Mouse (Mus musculus): Measurements from ENCODE around the gene Cstf1. TPM values are rescaled to one million over a fixed set of nuclear protein-coding genes. Genes with fewer than 3 reads are reported as not detected.

The Cstf1 gene
- polyA plus RNA-seq, 1 experiment from 2014 or later = 38.8 TPM

DNA sequence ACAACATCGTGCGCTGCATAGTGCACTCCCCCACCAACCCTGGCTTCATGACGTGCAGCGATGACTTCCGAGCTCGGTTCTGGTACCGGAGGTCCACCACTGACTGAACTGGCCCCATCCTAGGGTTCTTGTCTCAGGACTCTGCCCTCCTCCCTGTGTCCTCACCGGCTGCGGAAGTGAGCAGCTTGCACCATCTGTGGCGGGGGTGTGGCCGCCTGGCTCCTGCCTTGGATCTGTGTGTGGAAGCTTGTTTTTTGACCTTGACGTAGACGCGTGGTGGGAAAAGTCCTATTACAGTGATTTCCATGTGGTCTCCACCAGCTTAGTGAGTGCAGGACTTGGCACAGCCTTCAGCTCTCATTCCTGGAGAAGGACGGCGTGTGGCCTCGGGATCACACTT is 10.0 kb downstream of the Cstf1 start:
- ATAC-seq (ENCODE audit: insufficient read depth, low FRiP score, low read depth) = no peak
- Histone ChIP-seq H3K9me3 (no peaks in the 10 kb centered on the region), H3K4me1 (no peaks in the 10 kb centered on the region), H3K27ac (no peak overlapping the region), H3K4me2 (no peak overlapping the region), H3K27me3 (replicated peaks) (no peaks in the 10 kb centered on the region), H3K4me3 (replicated peaks) (no peak overlapping the region), H3K9ac (no peak overlapping the region), H3K36me3 (peaks cover 58% of the 10 kb centered on the region)
- 94% methylated on average over 17 of the region's 17 CpGs for WGBS

- H3K4me1 ChIP-seq = no peaks in the 10 kb centered on the region
- no peak overlapping the region for H3K4me2 ChIP-seq
- H3K9ac ChIP-seq = no peak overlapping the region
- H3K27ac ChIP-seq = no peak overlapping the region
- no peaks in the 10 kb centered on the region for H3K9me3 ChIP-seq
- no peak overlapping the region for H3K4me3 ChIP-seq (replicated peaks)
- no peak for ATAC-seq (ENCODE audit: insufficient read depth, low FRiP score, low read depth)
- H3K27me3 ChIP-seq (replicated peaks) = no peaks in the 10 kb centered on the region
- peaks cover 49% of the 10 kb centered on the region for H3K36me3 ChIP-seq
- 95% methylated on average over 11 of the region's 11 CpGs for WGBS
Measured at GRCm38 (mm10) chr2:172381341-172381740, 10.9 kb downstream of the Cstf1 start.

DNA sequence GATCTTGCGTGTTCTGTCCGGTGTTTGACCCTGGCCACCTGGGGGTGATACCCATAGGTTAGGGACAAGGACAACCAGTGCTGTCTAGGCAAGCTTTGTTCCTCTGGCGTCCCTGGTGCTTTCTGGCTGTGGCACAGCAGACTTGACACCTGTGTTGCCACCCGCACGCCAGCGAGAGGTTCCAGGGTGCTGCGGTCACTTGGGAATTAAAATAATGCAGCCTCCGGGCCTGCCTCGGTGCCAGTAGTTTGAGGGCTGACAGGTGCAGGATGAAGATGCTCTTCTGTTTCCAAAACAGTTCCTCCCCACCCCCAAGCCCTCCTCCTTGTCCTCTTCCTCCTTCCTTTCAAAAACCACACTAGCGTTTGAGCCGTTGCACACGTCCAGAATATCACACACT is 11.4 kb downstream of the Cstf1 start:
- no peak for ATAC-seq (ENCODE audit: insufficient read depth, low FRiP score, low read depth)
- Histone ChIP-seq H3K4me1 (no peaks in the 10 kb centered on the region), H3K4me3 (replicated peaks) (no peak overlapping the region), H3K27me3 (replicated peaks) (no peaks in the 10 kb centered on the region), H3K9me3 (no peaks in the 10 kb centered on the region), H3K36me3 (peaks cover 46% of the 10 kb centered on the region), H3K9ac (no peak overlapping the region), H3K27ac (no peak overlapping the region), H3K4me2 (no peak overlapping the region)
- 87% methylated on average over 12 of the region's 12 CpGs for WGBS

DNA sequence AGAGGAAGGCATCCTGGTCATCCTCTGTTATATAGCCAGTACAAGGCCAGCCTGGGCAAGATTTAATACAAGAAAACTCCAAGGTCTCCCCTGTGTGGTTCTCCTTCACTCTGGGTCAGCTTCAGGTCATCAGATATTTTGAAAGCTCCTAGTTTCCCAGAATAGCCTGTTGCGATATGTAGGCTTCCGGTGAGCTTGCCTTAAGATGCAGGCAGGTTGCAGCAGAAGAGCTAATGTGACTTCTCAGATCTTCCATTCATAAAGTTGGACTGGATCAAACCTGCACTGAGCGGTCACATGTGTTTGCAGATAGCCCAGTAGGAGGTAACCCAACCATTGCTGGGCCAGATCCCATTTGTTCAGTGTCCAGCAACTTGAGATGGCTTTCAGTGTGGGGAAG is 14.2 kb downstream of the Cstf1 start:
- no peak overlapping the region for H3K9ac ChIP-seq
- H3K4me2 ChIP-seq = no peak overlapping the region
- H3K4me3 ChIP-seq (replicated peaks) = no peak overlapping the region
- no peak for ATAC-seq (ENCODE audit: insufficient read depth, low FRiP score, low read depth)
- peaks cover 20% of the 10 kb centered on the region for H3K36me3 ChIP-seq
- no peaks in the 10 kb centered on the region for H3K9me3 ChIP-seq
- no peaks in the 10 kb centered on the region for H3K4me1 ChIP-seq
- H3K27ac ChIP-seq = no peak overlapping the region
- H3K27me3 ChIP-seq (replicated peaks) = no peaks in the 10 kb centered on the region
- WGBS = 86% methylated on average over 3 of the region's 3 CpGs

DNA sequence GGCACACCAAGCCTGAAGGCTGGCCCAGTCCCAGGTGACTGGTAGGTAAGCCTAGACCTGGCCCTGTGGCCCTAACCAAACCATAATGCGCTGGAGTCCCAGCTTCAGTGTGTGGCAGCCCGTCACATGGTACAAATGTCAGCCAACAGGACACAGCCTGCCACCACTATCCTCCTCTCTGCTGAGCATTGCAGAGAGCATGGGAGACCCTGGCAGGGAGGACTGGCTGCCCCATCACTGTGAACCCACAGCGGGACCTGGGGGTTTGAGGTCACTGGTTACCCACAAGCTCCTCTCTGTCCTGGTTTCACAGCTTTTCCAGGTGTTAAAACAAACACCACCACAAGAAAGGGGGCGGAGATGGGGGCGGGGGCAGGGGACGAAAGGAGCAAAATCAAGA is 19.9 kb downstream of the Cstf1 start:
- H3K9ac ChIP-seq = no peak overlapping the region
- no peak overlapping the region for H3K4me2 ChIP-seq
- no peak overlapping the region for H3K4me3 ChIP-seq (replicated peaks)
- no peaks in the 10 kb centered on the region for H3K36me3 ChIP-seq
- no peaks in the 10 kb centered on the region for H3K27me3 ChIP-seq (replicated peaks)
- peak; percentile 22; the same call in 1 of the 2 replicates for ATAC-seq (ENCODE audit: insufficient read depth, low FRiP score, low read depth)
- no peak overlapping the region for H3K27ac ChIP-seq
- H3K4me1 ChIP-seq = no peaks in the 10 kb centered on the region
- H3K9me3 ChIP-seq = no peaks in the 10 kb centered on the region
- 22% methylated on average over 6 of the region's 6 CpGs for WGBS

DNA sequence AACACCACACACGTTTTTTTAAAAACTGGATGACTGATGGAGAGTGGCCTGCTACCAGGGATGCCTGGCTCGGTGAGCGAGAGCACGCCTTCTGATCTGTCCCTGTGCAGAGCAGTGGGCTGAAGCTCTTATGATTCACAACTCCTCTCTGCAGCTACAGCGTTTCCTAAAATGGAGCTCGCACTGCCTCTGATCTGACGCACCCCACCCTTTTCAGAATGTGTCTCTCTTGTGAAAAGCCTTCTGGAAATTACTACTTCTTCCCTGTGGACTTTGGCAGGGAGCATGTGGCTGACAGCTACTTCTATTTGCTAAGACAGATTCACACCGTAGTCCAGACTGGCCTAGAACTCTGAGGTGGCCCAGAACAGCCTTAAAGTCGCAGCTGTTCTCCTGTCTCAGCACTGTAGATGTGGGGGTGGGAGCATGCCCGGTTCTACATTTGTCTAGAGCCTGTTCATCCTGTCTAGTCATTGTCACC is 21.6 kb downstream of the Cstf1 start:
- H3K9ac ChIP-seq = no peak overlapping the region
- H3K9me3 ChIP-seq = no peaks in the 10 kb centered on the region
- WGBS = 58% methylated on average over 10 of the region's 10 CpGs
- no peaks in the 10 kb centered on the region for H3K27me3 ChIP-seq (replicated peaks)
- H3K27ac ChIP-seq = no peak overlapping the region
- no peak overlapping the region for H3K4me2 ChIP-seq
- H3K4me3 ChIP-seq (replicated peaks) = no peak overlapping the region
- no peak for ATAC-seq (ENCODE audit: insufficient read depth, low FRiP score, low read depth)
- H3K4me1 ChIP-seq = no peaks in the 10 kb centered on the region
- no peaks in the 10 kb centered on the region for H3K36me3 ChIP-seq

DNA sequence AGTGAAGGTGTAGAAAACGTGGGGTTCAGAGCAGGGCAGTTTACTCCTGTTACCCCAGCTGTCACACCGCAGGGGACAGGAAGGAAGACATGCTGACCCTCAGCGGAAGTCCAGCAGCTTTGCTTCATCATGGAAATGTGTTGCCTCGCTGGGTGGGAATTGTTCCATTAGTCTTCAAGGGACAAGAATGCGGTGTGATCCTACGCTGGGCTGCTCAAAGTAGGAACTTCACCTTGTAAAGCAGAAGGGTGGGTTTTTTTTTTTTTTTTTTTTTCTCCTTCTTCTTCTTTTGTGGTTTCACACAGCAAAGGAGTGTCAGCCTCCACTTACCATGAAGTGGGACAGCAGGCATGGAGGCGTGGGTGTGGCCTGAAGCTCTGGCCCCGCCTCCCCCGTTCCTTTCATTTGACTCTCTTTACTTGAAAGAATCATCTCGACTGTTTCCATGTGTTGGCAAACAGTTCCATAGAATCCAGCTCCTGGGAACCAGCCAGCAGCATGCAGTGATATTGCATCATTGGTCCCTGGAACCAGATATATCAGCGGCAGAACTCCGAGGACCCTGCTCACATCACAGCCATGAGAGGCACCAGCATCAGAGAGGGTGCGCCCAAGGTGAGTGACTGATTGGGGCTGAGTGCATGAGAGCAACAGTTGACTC is 23.0 kb downstream of the Cstf1 start, which contains the start of gene Cass4:
TSS of gene Cass4 (plus strand) at position 404 of the 661 bp plus-strand sequence.
- Histone ChIP-seq H3K9me3 (no peaks in the 10 kb centered on the region), H3K4me2 (peak within 1 kb of the TSS; percentile 6; the same call in 1 of the 2 replicates), H3K36me3 (no peaks in the 10 kb centered on the region), H3K27me3 (replicated peaks) (no peaks in the 10 kb centered on the region), H3K4me1 (no peaks in the 10 kb centered on the region), H3K27ac (no peak within 1 kb of the TSS), H3K4me3 (replicated peaks) (no peak within 1 kb of the TSS), H3K9ac (no peak within 1 kb of the TSS)
- no peak for ATAC-seq (ENCODE audit: insufficient read depth, low FRiP score, low read depth)
- 18% methylated on average over 13 of the region's 13 CpGs for WGBS

- 0 out of 2 replicates have a peak overlapping the region, but pooled peaks have one; percentile 6 for H3K4me2 ChIP-seq
- H3K4me3 ChIP-seq (replicated peaks) = no peak overlapping the region
- H3K36me3 ChIP-seq = no peaks in the 10 kb centered on the region
- no peaks in the 10 kb centered on the region for H3K4me1 ChIP-seq
- 53% methylated on average over 2 of the region's 2 CpGs for WGBS
- ATAC-seq (ENCODE audit: insufficient read depth, low FRiP score, low read depth) = no peak
- no peak overlapping the region for H3K27ac ChIP-seq
- no peaks in the 10 kb centered on the region for H3K9me3 ChIP-seq
- H3K27me3 ChIP-seq (replicated peaks) = no peaks in the 10 kb centered on the region
- no peak overlapping the region for H3K9ac ChIP-seq
Measured at GRCm38 (mm10) chr2:172394052-172394392, 23.5 kb downstream of the Cstf1 start.

GRCm38 (mm10) chr2:172394671-172395070 is 24.2 kb downstream of the Cstf1 start:
- 66% methylated on average over 4 of the region's 4 CpGs for WGBS
- no peaks in the 10 kb centered on the region for H3K27me3 ChIP-seq (replicated peaks)
- ATAC-seq (ENCODE audit: insufficient read depth, low FRiP score, low read depth) = no peak

GRCm38 (mm10) chr2:172395961-172396360 is 25.5 kb downstream of the Cstf1 start:
- H3K4me3 ChIP-seq (replicated peaks) = no peak overlapping the region
- 44% methylated on average over 9 of the region's 9 CpGs for WGBS
- H3K9me3 ChIP-seq = no peaks in the 10 kb centered on the region
- no peaks in the 10 kb centered on the region for H3K27me3 ChIP-seq (replicated peaks)
- H3K4me1 ChIP-seq = no peaks in the 10 kb centered on the region
- no peak for ATAC-seq (ENCODE audit: insufficient read depth, low FRiP score, low read depth)
- no peak overlapping the region for H3K27ac ChIP-seq
- no peaks in the 10 kb centered on the region for H3K36me3 ChIP-seq
- no peak overlapping the region for H3K9ac ChIP-seq
- no peak overlapping the region for H3K4me2 ChIP-seq

More at GRCm38 (mm10) chr2:172394671-172395070, 24.2 kb downstream of the Cstf1 start:
- Histone ChIP-seq H3K36me3 (no peaks in the 10 kb centered on the region), H3K9ac (no peak overlapping the region), H3K4me1 (no peaks in the 10 kb centered on the region), H3K4me3 (replicated peaks) (no peak overlapping the region), H3K9me3 (no peaks in the 10 kb centered on the region), H3K4me2 (no peak overlapping the region), H3K27ac (no peak overlapping the region)

DNA sequence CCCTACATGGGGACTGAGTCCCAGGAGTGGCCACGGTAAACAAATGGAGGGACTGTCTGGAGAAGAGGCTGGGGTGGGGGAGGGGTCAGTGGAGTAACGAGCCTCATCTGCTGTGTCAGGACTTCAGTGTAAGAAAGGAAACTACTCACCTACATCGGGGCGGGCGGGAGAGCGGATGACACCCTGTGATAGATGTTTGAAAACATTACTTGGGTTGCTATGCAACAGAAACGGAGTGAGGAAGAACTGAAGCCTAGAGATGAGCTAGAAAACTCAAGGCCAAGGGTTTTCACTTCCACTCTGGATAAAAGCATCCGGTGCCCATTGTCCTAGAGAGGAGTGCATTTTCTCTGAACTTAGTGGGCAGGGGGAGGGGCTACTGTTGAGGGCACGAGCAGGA is 29.4 kb downstream of the Cstf1 start:
- H3K27me3 ChIP-seq (replicated peaks) = no peaks in the 10 kb centered on the region
- no peak; the same call in 1 of the 2 replicates for ATAC-seq (ENCODE audit: insufficient read depth, low FRiP score, low read depth)
- WGBS = 22% methylated on average over 9 of the region's 9 CpGs

DNA sequence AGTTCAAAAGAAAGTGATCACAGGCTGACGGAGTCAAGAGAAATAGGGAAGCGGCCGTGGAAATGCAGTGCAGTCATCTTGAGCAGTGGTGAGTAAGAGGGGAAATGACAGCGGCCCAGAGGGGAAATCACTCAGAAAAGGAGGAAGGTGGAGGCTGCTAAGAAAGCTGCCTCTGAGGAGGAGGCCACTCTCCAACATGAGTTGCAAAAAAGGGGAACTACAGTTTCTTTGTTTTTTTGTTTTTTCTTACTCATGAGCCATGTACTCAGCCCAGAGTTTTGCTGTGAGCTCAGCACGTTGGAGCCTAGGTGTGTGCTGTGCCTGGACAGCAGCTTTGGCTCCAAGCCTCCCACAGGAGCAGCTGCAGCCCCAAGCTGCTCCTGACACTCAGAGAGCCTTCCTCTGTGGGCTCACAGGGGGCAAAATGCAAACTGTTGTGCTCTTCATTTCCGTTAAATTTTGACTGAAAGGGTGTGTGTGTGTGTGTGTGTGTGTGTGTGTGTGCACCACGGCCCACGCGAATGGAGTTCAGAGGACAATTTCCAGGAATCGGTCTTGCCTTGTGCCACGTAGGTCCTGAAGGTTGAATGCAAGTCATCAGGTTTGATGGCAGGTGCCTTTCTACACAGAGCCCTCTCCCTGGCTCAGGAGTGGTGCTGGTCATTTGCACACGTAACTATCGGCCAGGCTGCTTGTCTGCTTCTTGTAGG is 30.8 kb downstream of the Cstf1 start:
- Histone ChIP-seq H3K27me3 (replicated peaks) (no peaks in the 10 kb centered on the region), H3K4me3 (replicated peaks) (no peak overlapping the region), H3K9ac (no peak overlapping the region), H3K4me1 (no peaks in the 10 kb centered on the region), H3K27ac (no peak overlapping the region; the same call in 1 of the 2 replicates), H3K36me3 (no peaks in the 10 kb centered on the region), H3K9me3 (no peaks in the 10 kb centered on the region), H3K4me2 (no peak overlapping the region)
- WGBS = 66% methylated on average over 13 of the region's 13 CpGs
- ATAC-seq (ENCODE audit: insufficient read depth, low FRiP score, low read depth) = no peak

More for the DNA sequence above, 29.4 kb downstream of the Cstf1 start:
- Histone ChIP-seq H3K9ac (no peak overlapping the region), H3K4me2 (no peak overlapping the region), H3K4me3 (replicated peaks) (no peak overlapping the region), H3K27ac (no peak overlapping the region), H3K9me3 (no peaks in the 10 kb centered on the region), H3K36me3 (no peaks in the 10 kb centered on the region), H3K4me1 (no peaks in the 10 kb centered on the region)
